Mouse (Mus musculus): ENCODE results near the gene Sdk2. TPM values are rescaled to one million over a fixed set of nuclear protein-coding genes. Genes with fewer than 3 reads are reported as not detected.

Sdk2 gene
- total and polyA plus RNA-seq, 3 experiments: 1.2 to 4.8 (median 1.3) TPM

DNA sequence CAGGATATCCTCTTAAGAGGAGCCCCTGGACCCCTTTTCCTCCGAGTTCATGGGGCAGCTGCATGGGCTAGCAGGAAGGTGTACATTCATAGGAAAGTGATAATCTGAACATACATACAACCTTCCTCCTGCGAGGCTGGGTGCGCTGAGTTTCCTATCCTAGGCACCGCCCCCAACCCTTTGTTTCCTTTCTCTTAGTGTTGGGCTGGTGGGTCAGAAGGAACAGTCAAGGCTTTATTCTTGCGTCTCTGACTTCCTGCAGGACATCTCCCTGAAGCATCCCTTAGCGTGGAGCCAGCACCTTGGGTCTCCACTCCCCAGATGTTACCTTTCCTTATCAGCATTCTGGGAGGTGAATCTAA is 287.2 kb downstream of the Sdk2 start:
- Histone ChIP-seq H3K79me2 (replicated peaks; ENCODE audit: control insufficient read depth, extremely low read depth, insufficient read depth, poor library complexity, severe bottlenecking) (no peaks in the 10 kb centered on the region), H3K4me3 (replicated peaks in 1 of 3; ENCODE audit: low read depth in 2 of 3, low read length in 2 of 3, poor library complexity in 1 of 3) (no peak overlapping the region), H3K9ac (ENCODE audit: insufficient read depth, low read depth) (no peak overlapping the region), H3K27me3 (replicated peaks) (no peaks in the 10 kb centered on the region), H3K4me1 (ENCODE audit: control insufficient read depth in 1 of 2, insufficient read depth in 2 of 2) (peaks cover 6 to 41% of the 10 kb centered on the region in 2 experiments), H3K27ac (ENCODE audit: insufficient read depth, low read depth) (no peak overlapping the region), H3K36me3 (replicated peaks in 1 of 2; ENCODE audit: control insufficient read depth in 1 of 2, insufficient read depth in 1 of 2, low read length in 1 of 2) (no peaks in the 10 kb centered on the region), H3K9me3 (replicated peaks; ENCODE audit: low read length) (no peaks in the 10 kb centered on the region), H3K4me2 (ENCODE audit: insufficient read depth, low read depth, poor library complexity, severe bottlenecking) (no peak overlapping the region)
- TF ChIP-seq NELFE (IDR thresholded peaks at IDR 0.05; ENCODE audit: low read depth, low read length) (no peak), USF2 (conservative IDR thresholded peaks at IDR 0.05; ENCODE audit: low read depth, low read length) (no peak), SMC3 (IDR thresholded peaks at IDR 0.05; ENCODE audit: low read depth, low read length) (no peak), ETS1 (conservative IDR thresholded peaks at IDR 0.05; ENCODE audit: low read depth, low read length) (no peak), HCFC1 (IDR thresholded peaks at IDR 0.05; ENCODE audit: low read depth, low read length) (no peak), MEF2A (IDR thresholded peaks at IDR 0.05; ENCODE audit: borderline replicate concordance, low read depth, low read length) (no peak), MXI1 (IDR thresholded peaks at IDR 0.05; ENCODE audit: low read depth, low read length) (no peak), ZNF384 (IDR thresholded peaks at IDR 0.05; ENCODE audit: low read depth, low read length) (no peak), MAZ (IDR thresholded peaks at IDR 0.05; ENCODE audit: low read depth, low read length) (no peak), JUND (conservative IDR thresholded peaks at IDR 0.05; ENCODE audit: low read depth, low read length) (no peak), USF1 (IDR thresholded peaks at IDR 0.05; ENCODE audit: low read depth, low read length) (no peak), CHD1 (IDR thresholded peaks at IDR 0.05; ENCODE audit: low read depth, low read length) (no peak), MYC (IDR thresholded peaks at IDR 0.05; ENCODE audit: low read depth, low read length) (no peak)
- in situ Hi-C loops (cut with MboI; ENCODE audit: low pct_ligation_motif_present, low pct_unique_long_range_greater_than_20kb, low sequenced_read_pairs) (no loop called here), dilution Hi-C loops (cut with MboI; ENCODE audit: extremely low pct_ligation_motif_present, extremely low pct_unique_long_range_greater_than_20kb, low sequenced_read_pairs) (no loop called here)
- DNase-seq (ENCODE audit: extremely low read depth): no peak

DNA sequence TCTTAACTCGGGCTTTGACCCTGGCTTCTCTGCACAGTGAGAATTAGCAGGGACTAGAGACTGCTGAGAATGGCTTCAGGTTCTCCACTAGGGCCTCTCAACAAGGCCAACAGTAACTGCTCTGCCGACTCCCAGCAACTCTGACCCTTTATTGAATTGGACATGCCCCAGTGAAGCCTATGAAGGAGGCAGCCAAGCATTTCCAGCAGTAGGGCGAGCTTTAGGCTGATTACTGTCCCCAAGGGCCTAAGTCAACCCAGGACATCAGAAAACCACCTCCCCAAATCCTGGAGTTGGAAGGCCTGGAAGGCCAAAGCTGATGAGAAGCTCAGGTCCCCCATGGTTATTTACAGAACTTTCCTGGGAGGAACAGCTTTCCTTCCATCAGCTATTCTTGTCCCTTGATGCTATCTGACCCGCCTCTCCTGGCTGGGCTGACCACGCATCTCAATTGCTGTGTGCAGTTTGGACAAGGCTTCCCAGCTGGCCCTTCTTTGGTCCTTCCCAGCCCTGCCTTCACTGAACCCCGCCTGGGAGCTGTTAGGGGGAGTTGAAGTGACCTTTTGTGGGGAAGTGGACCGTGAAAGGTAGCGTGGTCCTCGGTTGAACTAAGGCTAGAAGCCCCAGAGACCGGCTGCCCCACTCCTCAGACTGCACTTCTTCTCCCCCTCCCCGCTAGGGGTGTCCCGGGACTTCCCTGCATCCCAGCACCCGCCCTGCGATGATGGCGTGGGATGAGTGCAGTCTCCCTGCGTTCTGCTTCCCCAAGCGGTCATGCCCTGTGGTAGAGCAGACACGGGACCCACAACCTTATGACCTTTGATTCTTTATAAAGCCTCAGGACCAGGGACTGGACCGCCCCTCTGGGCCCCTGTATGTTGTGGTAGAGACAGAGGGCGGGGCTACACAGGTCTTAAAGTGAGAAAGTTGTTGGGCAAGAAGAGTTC is 287.8 kb downstream of the Sdk2 start:
- H3K27ac ChIP-seq (ENCODE audit: insufficient read depth, low read depth): no peak overlapping the region
- peaks cover 6 to 44% of the 10 kb centered on the region in 2 experiments for H3K4me1 ChIP-seq (ENCODE audit: control insufficient read depth in 1 of 2, insufficient read depth in 2 of 2)
- dilution Hi-C loops (cut with MboI; ENCODE audit: extremely low pct_ligation_motif_present, extremely low pct_unique_long_range_greater_than_20kb, low sequenced_read_pairs) (no loop called here), in situ Hi-C loops (cut with MboI; ENCODE audit: low pct_ligation_motif_present, low pct_unique_long_range_greater_than_20kb, low sequenced_read_pairs) (no loop called here)
- no peak overlapping the region for H3K4me2 ChIP-seq (ENCODE audit: insufficient read depth, low read depth, poor library complexity, severe bottlenecking)
- H3K27me3 ChIP-seq (replicated peaks): no peaks in the 10 kb centered on the region
- no peak for DNase-seq (ENCODE audit: extremely low read depth)
- no peaks in the 10 kb centered on the region for H3K79me2 ChIP-seq (replicated peaks; ENCODE audit: control insufficient read depth, extremely low read depth, insufficient read depth, poor library complexity, severe bottlenecking)
- no peaks in the 10 kb centered on the region for H3K9me3 ChIP-seq (replicated peaks; ENCODE audit: low read length)
- TF ChIP-seq JUND (conservative IDR thresholded peaks at IDR 0.05; ENCODE audit: low read depth, low read length) (no peak), POLR2A (IDR thresholded peaks at IDR 0.05; ENCODE audit: low read depth, low read length) (no peak), NELFE (IDR thresholded peaks at IDR 0.05; ENCODE audit: low read depth, low read length) (no peak), USF1 (IDR thresholded peaks at IDR 0.05; ENCODE audit: low read depth, low read length) (no peak), UBTF (IDR thresholded peaks at IDR 0.05; ENCODE audit: low read depth, low read length) (no peak), ELF1 (IDR thresholded peaks at IDR 0.05; ENCODE audit: low read depth, low read length) (no peak), ZC3H11A (IDR thresholded peaks at IDR 0.05; ENCODE audit: low read depth, low read length) (no peak), CHD2 (IDR thresholded peaks at IDR 0.05; ENCODE audit: low read length) (no peak), MXI1 (IDR thresholded peaks at IDR 0.05; ENCODE audit: low read depth, low read length) (no peak), BHLHE40 (IDR thresholded peaks at IDR 0.05; ENCODE audit: low read depth, low read length) (no peak), SIN3A (IDR thresholded peaks at IDR 0.05; ENCODE audit: low read length) (no peak), CTCF (conservative IDR thresholded peaks at IDR 0.05 in 1 of 2, IDR thresholded peaks at IDR 0.05 in 1 of 2; ENCODE audit: low read depth in 2 of 2, low read length in 2 of 2) (no peak), GABPA (IDR thresholded peaks at IDR 0.05; ENCODE audit: insufficient replicate concordance, low read depth, low read length) (no peak)
- no peaks in the 10 kb centered on the region for H3K36me3 ChIP-seq (replicated peaks in 1 of 2; ENCODE audit: control insufficient read depth in 1 of 2, insufficient read depth in 1 of 2, low read length in 1 of 2)
- H3K9ac ChIP-seq (ENCODE audit: insufficient read depth, low read depth): no peak overlapping the region
- no peak overlapping the region for H3K4me3 ChIP-seq (replicated peaks in 1 of 3; ENCODE audit: low read depth in 2 of 3, low read length in 2 of 3, poor library complexity in 1 of 3)

Measured in CH12.LX (cell line).